Mouse (Mus musculus): ENCODE measurements around the gene Col17a1.

The Col17a1 gene

DNA sequence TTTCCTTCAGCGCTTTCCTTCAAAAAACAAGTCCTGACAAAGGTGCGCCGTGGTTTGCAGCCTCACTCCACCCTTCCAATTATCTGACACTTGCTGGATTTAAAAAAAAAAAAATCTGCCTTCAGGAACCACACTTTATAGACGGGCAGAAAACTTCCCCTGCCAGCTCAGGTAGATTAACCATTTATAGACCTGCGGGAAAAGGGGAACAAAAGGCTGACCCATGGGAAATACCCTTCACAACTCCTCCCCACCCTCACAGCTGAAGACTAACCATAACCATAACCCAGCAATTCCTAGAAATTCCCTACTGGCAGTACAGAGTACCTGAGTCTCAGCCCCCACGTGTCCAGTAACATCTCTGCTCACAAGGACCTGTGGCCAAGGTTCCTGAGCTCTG lies at the start of gene Col17a1:
Col17a1 (minus strand) TSS at position 101 of the 400 bp plus-strand sequence.
- DNase-seq: no peak

DNA sequence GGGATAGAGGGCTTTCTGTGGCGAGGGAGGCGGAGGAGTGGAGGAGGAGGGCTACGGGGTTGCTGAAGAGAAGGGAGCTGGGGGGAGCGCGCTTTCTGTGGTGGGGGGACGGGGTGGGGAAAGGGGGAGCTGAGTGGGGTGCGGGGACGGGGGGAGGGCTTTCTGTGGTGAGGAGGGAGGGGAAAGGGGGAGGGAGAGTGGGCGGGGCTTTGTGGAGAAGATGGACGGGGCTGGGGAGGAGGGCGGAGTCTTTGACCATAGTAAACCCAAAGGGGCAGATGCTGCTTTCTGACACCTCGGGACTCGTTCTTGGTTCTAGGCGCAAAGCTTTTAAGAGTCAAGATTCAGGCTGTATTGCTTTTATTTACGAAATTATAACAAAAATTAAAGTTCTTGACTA lies 40.0 kb upstream of the Col17a1 start:
- DNase-seq: no peak

DNA sequence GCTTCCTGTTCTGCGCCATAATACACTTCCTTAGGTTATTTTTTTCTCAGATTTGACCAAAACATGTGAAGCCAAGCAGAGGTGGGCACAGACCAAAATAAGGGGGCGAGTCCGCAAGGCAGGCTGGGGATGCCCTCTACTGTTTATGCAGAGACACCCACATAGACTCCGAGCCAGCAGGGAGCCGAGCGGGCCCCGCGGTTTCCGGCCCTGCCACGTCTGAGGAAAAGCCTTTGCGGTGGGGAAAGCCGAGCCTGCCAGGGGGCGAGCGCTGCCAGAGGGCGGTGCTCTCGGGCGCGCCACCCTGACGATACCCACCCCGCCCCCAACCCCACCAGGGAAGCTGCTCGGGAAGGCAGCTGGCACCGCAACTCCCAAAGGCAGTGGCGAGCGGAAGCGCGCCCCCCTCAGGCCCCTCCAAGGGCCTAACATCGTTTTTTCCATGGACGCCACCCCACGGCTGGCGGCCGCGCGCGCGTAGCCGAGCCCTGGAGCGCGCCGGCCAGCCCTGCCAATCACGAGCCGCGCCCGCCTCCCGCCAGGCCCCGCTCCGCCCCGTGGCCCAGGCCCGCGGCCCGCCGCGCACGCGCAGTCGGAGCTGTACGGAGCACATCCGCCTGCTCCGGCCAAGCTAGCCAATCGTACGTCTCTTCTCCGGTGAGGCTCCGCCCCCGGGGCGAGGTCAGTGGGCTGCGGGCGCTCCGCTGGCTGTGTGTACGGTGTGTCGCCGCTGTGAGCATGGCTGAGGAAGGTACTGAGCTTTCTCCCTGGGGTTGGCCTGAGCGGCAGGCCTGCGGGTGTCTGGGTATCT lies 39.4 kb upstream of the Col17a1 start, which contains the start of gene Sfr1:
Sfr1 (plus strand) TSS at position 612 of the 811 bp plus-strand sequence.
- peak; percentile 98 for DNase-seq

DNA sequence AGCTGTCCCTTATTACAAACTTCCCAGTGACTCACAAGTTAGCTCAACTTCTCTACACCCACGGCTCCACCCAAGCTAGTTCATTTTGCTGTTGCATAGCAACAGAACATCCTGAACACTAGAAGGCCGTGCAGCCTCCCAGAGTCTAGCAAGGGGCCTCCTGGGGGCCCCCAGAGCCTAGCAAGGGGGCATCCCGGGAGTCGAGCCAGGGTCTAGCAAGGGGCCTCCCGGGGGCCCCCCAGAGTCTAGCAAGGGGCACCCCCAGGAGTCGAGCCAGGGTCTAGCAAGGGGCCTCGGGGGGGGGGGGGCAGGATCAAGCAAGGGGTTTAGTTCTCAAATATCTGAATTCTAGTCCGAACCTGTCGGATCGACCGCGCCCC lies 38.8 kb upstream of the Col17a1 start:
- no peak for DNase-seq

DNA sequence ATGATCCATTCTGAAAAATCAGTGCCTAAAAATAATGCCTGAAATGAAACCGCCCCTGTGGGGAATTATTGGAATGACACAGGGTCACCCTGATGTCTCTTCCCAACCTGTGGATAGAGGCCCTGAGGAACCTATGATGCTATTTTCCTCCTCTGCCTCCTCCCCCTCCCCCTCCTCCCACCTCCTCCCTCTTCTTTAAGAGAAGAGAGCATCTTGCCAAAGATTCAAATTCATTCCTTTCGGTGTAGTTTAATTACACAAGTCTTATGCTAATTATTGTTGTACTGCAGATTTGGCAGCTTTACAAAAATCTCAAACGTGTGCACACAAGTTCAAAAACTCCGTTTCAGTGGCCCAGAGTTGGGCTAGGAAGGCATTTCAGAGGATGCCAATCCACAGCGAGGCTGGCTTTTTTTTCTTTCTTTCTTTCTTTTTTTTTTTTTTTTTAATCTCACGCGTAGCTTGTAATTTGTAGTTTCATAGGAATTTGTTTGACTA lies 33.8 kb upstream of the Col17a1 start:
- no peak for DNase-seq

DNA sequence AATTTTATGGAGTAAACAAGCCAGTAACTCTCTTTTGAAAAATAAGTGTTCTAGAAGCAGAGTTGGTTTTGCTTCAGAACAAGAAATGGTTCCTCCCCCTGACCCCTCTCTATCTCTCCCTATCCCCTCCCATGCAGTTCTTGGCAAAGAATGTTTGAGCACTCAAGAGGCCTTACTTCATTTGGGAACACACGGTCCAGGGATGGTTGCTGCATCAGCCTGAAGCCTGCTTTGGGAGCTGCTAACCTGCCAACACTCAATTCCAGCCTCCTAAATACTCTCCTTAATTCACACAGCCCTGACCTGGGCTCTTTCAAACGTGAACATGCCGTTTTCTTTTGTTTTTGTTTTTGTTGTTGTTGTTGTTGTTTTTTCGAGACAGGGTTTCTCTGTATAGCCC lies 33.0 kb upstream of the Col17a1 start:
- DNase-seq: no peak

DNA sequence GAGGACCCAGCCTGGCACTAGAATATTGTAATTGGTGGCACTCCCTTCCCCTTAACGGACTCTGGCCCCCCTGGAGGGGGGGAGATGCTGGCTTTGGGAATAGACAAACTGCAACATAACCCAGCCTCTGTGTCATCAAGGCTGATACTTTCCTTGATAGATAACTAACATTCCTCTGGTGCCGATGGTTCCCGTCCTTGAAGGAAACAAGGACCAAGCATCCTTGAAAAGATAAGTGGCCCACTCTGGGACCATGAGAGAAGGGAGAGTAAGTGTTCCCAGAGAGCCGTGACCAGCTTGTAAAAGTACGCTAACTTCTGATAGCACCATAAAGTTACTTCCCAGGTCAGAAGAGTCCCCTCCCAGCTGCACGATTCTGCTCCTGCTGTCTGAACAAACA lies 30.6 kb upstream of the Col17a1 start:
- DNase-seq: no peak

DNA sequence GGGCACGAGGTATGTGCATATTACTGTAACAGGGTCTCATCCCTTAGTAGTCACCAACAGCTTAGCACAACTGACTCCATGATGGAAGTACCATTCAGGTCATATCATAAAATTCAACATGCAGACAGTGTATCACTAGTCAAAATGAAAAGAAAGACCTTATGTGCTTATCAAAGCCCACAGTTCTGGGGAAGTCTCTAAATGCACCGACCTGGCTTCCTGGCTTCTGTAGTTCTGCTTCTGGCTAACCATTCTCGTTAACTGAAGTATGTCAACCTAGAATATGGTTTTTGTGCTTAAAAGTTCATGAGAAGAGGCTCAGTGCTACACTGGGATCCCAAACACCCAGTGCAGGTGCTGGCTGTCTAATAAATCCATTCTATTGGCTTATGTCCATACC lies 27.3 kb upstream of the Col17a1 start:
- no peak for DNase-seq

DNA sequence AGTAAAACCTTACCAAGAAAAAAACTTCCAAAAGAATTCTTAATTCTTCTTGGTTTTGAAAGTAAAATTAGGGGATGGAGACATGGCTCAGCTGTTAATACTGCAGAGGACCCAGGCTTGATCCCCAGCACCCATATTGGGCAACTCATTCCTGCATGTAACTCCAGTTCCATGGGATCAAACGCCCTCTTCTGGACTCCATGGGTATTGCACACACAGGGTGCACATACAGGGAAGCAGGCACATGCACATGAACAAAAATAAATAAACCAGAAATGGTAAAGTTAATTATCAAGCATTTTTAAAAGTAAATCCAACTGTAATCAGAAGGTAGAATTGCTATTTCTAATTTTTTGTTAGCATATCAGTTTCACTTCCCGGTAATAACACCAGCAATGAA lies 24.2 kb upstream of the Col17a1 start:
- no peak for DNase-seq

DNA sequence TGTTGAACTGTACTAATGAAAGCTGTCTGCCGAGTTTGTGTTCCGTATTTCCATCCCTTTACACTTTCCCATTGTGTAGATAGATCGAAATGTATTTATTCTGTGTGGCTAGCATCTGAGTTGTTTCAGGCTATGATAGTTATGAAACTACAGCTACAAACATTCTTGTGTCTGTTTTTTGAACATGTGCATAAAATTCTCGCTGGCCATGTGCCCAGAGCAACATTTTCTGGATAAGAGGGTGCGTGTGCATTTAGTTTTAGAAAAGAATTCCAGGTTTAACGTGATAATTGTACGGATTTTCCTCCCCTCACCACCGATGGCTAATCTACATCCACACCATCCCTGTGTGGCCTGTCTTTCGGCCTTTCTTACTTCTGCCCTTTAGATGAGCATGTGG lies 21.6 kb upstream of the Col17a1 start:
- DNase-seq: no peak

DNA sequence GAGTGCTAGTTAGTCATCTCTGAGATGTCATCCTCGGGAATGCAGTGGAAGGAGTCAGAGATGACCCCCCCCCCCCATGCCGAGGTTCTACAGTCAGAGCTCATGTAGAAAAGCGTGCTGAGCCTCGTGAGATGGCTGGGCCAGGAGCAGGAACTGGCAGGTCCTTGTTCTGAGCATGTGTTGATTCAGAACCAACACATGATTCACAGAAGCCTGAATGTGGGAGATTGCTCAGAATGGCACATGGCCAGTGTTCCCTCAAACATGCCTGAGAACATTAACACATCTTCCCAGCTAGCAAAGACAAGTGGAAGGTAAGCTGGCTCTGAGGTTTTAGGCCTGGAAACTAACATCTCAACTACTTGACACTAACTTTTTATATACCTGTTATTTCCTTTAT lies 18.5 kb upstream of the Col17a1 start:
- no peak for DNase-seq

DNA sequence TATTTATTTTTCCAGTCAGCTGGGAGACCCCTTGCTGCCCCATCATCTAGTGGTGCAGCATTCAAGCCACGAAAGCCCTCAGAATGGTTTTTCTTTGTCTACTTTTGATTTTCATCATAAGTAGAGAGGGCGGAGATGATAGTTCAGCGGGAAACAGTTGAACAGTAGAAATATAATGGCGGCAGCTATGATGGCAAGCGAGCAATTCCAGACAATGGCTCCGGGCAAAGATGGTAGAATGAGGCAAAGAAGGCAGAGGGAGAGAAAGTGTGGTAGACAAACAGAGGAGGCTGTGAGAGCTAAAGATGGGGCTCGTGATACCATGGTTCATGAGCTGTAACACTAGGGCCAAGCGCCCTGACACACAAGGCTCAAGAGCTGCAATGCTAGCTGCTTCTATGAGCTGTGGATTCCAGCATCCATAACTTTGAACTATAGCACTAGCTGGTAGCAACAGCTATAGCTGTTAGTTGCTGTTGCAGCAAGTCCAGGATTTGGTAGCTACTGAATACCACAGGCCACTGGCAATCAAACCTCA lies 13.9 kb upstream of the Col17a1 start:
- no peak for DNase-seq

DNA sequence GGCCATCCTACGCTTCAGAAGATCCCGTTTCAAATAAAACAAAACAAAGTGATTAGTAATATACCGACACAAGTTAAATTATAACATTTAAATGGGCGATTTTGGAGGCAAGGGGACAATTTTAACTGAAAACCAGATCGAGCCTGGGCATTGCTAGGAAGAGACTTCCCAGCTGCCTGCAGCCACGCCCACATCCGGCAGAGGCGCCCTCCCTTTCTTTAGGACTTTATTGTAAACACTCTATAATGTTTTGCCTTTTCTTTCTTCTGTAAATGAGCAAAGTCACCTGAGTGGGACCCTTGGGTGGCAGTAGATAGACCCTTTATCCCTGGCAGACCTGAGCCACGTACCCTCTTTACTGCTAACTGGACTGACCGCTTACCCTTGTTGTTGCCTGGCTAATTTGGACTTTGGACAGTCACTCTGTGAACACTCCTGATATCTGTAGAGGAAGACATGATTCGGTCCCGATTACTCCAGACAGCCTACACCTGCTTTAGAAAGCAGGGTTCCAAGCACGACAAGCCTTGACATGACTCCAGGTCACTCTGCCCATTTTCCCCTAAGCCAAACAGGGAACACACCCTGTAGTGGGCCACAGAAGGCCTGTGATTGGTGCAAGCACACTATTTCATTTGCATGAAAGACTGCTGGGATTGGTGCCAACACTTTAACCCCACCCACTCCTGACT lies 13.3 kb upstream of the Col17a1 start:
- no peak for DNase-seq

DNA sequence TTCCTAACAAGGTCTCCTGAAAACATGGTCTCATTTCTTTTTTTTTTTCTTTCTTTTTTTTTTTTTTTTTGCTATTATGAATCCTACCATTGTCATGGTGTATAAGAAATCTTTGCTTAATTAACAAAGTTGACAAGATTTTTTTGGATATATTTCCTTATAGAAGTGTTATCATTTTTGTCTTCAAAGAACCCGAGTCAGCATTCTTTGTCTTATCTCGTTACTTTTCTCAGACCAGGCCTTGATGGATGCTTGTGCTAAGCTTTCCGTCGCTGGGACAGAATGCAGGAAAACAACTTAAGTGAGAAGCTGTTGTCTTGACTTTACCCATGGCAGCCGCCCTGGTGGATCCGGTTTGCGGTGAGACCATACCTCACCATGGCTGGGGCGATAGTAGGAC lies 8.6 kb upstream of the Col17a1 start:
- no peak for DNase-seq

DNA sequence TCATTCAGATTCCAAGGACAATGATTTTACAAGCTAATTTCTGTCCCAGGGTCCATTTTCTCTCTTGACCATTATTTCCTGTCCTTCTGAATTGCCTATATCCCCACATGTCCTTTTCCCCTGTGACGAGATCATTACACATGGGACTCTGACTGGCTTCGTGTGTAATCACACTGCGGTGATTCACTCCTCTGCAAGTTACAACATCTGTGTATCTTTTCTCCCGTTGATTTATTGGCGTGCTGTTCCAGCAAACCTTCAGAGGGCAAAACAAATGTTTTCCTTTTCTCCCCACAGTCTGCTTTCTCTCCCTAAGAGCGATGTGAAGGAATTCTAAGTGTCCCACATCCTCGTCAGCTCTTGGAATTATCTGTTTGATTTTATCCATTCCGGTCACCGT lies 7.8 kb upstream of the Col17a1 start:
- no peak for DNase-seq

DNA sequence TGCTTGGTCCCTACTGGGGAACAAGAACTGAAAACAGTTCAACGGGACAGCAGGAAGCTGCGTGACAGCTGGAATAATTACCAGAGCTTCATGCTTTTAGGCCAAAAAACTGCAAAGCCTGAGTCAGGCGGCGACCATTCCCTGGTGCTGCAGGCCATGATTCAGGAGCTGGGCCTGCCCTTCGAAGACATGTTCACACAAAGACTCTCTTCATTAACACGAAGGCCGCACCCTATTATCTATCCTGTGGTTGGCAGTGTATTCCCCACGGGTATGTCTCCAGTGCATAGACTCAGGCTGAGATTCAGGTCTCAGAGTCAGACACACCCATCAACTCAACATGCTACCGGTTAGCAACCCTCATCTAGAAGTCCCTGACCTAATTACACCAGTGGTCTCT lies 6.4 kb upstream of the Col17a1 start:
- DNase-seq: no peak

DNA sequence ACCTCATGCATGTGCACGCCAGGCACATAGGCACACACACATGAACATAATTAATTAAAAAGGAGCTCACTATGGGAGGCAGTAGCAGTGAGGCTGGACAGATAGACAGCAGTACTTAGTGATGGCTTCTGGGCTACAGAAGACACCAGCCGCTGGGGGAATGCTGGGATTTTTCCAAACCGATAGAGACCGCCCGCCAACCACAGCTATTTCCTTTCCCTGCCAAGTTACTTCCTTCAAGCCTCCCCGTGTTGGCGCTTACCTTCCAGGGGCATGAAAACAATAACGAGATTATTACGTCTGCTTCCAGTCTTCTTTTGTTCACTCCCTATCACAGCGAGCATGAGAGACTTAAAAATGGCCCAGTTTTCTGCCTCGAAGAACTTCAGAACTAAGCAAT lies 5.2 kb upstream of the Col17a1 start:
- DNase-seq: no peak

DNA sequence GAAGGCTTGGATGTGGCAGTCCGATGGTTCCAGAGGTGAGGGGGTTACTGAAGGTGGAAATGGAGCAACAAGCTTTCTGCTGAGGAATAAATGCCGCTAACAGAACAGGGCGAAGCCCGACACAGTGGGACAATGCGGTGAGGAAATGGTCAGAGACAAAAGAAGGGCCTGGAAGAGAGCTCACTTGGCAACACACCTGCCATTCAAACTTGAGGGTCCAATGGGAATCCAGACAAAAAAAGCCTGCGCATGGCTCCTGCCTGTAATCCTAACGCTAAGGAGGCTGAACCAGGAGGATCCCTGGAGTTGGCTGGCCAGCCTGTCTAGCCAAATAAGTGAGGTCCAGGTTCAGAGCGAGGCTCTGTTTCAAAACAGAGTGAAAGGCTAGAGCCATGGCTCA lies 4.5 kb upstream of the Col17a1 start:
- no peak for DNase-seq

DNA sequence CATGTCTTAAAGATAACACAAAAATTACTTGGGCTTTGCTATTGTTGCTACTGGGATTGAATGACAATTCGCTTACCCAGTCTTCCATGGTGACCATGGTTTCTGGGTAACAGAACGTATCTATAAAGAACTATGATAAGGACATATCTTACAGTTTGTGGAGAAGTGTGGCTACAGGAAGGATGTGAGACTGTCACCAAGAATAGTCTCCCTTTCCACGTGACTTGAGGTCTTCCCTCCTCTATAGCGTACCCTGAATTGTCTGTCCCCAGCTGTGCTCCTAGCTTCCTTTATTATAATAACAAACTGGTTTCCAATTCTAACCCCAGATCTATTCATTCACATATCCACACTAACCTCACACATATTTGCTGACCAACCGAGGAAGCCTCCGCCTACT lies 3.8 kb upstream of the Col17a1 start:
- DNase-seq: no peak

DNA sequence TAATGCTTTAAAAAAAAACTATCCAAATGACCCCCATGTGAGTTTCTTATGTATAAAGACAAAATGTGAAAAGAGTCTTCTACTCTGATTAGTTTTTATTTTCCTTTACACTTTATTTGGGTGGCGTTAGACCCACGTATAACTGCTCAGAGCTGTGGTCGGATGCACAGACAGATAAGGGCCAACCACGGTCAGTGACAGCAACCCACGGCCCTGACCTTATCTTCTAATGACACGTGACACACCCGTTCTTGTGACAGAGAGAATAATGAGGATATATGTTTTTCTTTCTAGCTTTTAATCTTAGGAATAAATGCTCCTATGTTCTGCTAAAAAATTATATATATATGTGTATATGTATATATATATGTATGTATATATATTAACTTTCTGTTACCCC lies 2.3 kb downstream of the Col17a1 start:
- DNase-seq: no peak

DNA sequence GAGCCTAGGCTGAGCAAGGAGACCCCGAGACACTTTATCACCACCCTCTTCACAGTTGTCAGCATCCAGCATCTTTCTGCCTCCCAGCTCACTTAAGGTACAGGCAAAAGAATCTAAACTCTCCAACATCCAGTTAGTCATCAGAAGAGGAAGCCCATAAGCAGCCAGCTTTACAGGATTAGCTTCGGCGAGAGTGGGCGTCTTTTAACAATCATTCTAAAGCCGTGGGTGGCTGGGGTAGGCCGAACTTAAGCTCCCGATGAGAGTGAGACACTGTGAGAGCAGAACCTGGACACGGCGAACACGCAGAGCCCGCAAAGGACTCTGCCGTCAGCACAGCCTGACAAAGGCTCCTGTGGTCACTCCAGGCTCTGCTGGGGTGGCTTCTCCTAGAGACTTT lies 13.2 kb downstream of the Col17a1 start:
- DNase-seq: no peak

DNA sequence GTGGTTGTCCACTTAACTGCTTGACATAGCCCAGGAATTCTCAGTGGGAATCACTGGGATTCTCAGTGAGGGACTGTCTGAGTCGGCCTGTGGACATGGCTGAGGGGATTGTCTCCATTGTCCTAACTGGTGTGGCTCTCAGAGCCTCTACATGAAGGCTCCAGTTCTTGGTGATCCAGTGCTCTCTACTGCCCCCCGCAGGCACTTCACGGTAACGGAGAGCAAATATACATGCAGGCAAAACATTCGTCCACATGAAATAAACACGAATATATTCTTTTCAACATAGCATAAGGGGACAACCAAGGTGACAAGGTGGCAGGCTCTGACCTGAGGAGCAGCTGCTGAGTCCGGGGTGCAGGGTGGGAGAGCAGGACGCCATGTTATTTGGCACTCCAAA lies 17.5 kb downstream of the Col17a1 start:
- peak; percentile 63 for DNase-seq

DNA sequence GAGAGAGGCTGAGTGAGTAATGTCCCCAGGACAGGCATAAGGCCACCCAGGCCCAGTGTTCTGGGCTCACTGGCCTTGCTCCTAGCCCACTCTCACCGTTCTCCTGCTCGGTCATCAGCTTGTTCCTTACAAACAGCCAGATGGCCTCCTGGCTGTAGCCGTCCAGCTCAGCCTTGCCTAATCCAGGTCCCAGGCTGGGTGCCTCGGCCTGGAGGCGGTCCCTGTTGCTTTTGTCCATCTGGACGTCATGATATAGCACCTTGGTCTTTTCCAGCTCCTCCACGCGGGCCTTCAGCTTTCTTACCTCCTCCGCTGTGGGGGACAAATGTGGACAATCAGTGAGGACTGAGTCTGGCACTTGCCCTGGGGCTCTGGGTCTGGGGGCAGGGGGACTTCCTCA lies 23.5 kb downstream of the Col17a1 start:
- DNase-seq: no peak

DNA sequence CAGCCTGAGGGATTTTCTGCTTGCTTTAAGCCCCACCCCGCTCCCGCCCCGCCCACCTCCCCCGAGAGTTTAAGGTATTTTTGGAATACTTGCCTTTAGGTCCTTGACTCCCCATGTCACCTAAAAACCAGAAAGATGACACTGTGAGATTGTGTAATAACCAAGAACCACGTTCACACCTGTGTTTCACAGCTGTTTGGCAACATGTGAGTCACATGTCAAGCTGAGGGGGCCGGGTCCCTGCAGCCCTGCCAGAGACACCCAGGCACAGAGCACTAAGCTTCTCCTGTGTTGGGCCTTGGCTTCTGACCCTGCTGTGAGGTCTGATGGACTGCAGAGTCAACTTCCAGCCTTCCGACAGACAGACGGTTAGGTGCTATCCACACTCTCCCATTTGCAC lies 24.3 kb downstream of the Col17a1 start:
- DNase-seq: no peak
